Mouse (Mus musculus) gastrocnemius, postnatal 4 days (tissue): ENCODE data around the gene Itga9. TPM values are rescaled to one million over a fixed set of nuclear protein-coding genes. Genes with fewer than 3 reads are reported as not detected.

ENCODE experiments used
- DNase-seq, 2 experiments: peaks; one replicate each; pipeline ENCODE4 v3.0.0; 2021 to 2022; ENCODE audit warnings: low spot score in 2 of 2, mixed read lengths in 2 of 2
- total RNA-seq, 2 experiments: library from RNA; stranded (reverse); gene quantifications; 2 replicates each; pipeline ENCODE4 v1.2.3; 2021

The Itga9 gene
- total RNA-seq, 2 experiments from 2014 or later, result 30.6 to 38.2 TPM

GRCm38 (mm10) chr9:118913048-118913447 lies 306.6 kb downstream of the Itga9 start:
- DNase-seq, result no peak

GRCm38 (mm10) chr9:118913613-118914012 lies 307.1 kb downstream of the Itga9 start:
- no peak for DNase-seq

- no peak for DNase-seq
These were observed 308.1 kb downstream of the Itga9 start for GRCm38 (mm10) chr9:118914589-118914988.

- DNase-seq, result no peak
These were observed 308.8 kb downstream of the Itga9 start for GRCm38 (mm10) chr9:118915290-118915689.

GRCm38 (mm10) chr9:118919672-118920186 lies 313.2 kb downstream of the Itga9 start:
- peak in 1 of 2 experiments; percentile 39 for DNase-seq

- peak; percentile 76 to 82 for DNase-seq
These were observed 314.5 kb downstream of the Itga9 start for GRCm38 (mm10) chr9:118920798-118921515.

- no peak for DNase-seq
These were observed 315.4 kb downstream of the Itga9 start for GRCm38 (mm10) chr9:118921926-118922325.

- no peak for DNase-seq
These were observed 318.1 kb downstream of the Itga9 start for GRCm38 (mm10) chr9:118924554-118925085.

GRCm38 (mm10) chr9:118925286-118926110 lies 319.0 kb downstream of the Itga9 start:
- peak; percentile 93 to 98 for DNase-seq

- DNase-seq, result peak; percentile 55 to 58
These were observed 319.7 kb downstream of the Itga9 start, which contains the start of gene Ctdspl for GRCm38 (mm10) chr9:118926111-118926650. Gene Ctdspl, plus strand, starts transcription at chr9:118926453.

GRCm38 (mm10) chr9:118926688-118927321 lies 320.3 kb downstream of the Itga9 start:
- DNase-seq, result peak; percentile 37 to 47

GRCm38 (mm10) chr9:118927501-118927900 lies 321.0 kb downstream of the Itga9 start:
- no peak for DNase-seq

- no peak for DNase-seq
These were observed 321.5 kb downstream of the Itga9 start for GRCm38 (mm10) chr9:118928007-118928406.

GRCm38 (mm10) chr9:118928656-118929055 lies 322.2 kb downstream of the Itga9 start:
- DNase-seq, result no peak

GRCm38 (mm10) chr9:118930611-118931010 lies 324.1 kb downstream of the Itga9 start:
- DNase-seq, result no peak

GRCm38 (mm10) chr9:118933800-118934199 lies 327.3 kb downstream of the Itga9 start:
- DNase-seq, result no peak

- no peak for DNase-seq
These were observed 327.8 kb downstream of the Itga9 start for GRCm38 (mm10) chr9:118934319-118934718.

GRCm38 (mm10) chr9:118935098-118935497 lies 328.6 kb downstream of the Itga9 start:
- DNase-seq, result no peak

- no peak for DNase-seq
These were observed 329.6 kb downstream of the Itga9 start for GRCm38 (mm10) chr9:118936071-118936470.

- DNase-seq, result no peak
These were observed 331.0 kb downstream of the Itga9 start for GRCm38 (mm10) chr9:118937515-118937914.

GRCm38 (mm10) chr9:118939410-118939809 lies 332.9 kb downstream of the Itga9 start:
- no peak for DNase-seq
